Mouse (Mus musculus) lung, embryonic 16.5 days (tissue): ENCODE results near the gene Nfkb1. TPM values are rescaled to one million over a fixed set of nuclear protein-coding genes. Genes with fewer than 3 reads are reported as not detected.
A peak's percentile ranks its signal among the peaks of the same experiment; 100 is the strongest.

Experiments
- ATAC-seq: fragments of 200-750 bp; cut with Nextera tagmentation; 2 replicates; pipeline ENCODE4 v1.8.0; 2017; ENCODE audit warnings: low read depth, mild to moderate bottlenecking, moderate library complexity
- H3K27ac ChIP-seq: fragments of 300-500 bp; sonication (generic); 2 replicates; pipeline ENCODE4 v1.5.1; 2014; ENCODE audit warnings: mild to moderate bottlenecking, control low read depth, low read length
- H3K27me3 ChIP-seq: fragments of 300-500 bp; sonication (generic); 2 replicates; pipeline ENCODE4 v1.6.1; 2014; ENCODE audit warnings: low read depth, low read length, mixed read lengths; ENCODE audit not compliant: control insufficient read depth, insufficient read depth
- H3K36me3 ChIP-seq: fragments of 300-500 bp; sonication (generic); 2 replicates; pipeline ENCODE4 v1.6.1; 2014; ENCODE audit warnings: low read length; ENCODE audit not compliant: control insufficient read depth, insufficient read depth
- H3K4me1 ChIP-seq: fragments of 300-500 bp; sonication (generic); replicated peaks from 2 replicates; pipeline ENCODE4 v1.6.1; 2014; ENCODE audit warnings: low read length, mixed read lengths; ENCODE audit not compliant: control insufficient read depth, insufficient read depth
- H3K4me2 ChIP-seq: fragments of 300-500 bp; sonication (generic); 2 replicates; pipeline ENCODE4 v1.6.1; 2014; ENCODE audit warnings: low read depth, low read length, control low read depth
- H3K4me3 ChIP-seq: fragments of 300-500 bp; sonication (generic); 2 replicates; pipeline ENCODE4 v1.5.1; 2014; ENCODE audit warnings: mild to moderate bottlenecking, low read length, control low read depth
- H3K9ac ChIP-seq: fragments of 300-500 bp; sonication (generic); 2 replicates; pipeline ENCODE4 v1.6.1; 2014; ENCODE audit warnings: low read length, control low read depth
- H3K9me3 ChIP-seq: fragments of 300-500 bp; sonication (generic); 2 replicates; pipeline ENCODE4 v1.6.1; 2016; ENCODE audit warnings: low read length; ENCODE audit not compliant: control insufficient read depth
- WGBS: fragments of 180-500 bp; shearing (Covaris S2); extraction: QIAGEN DNeasy Blood & Tissue Kit; methylation state at CpG from one replicate; pipeline ENCODE4 v1.1.7; 2014; 5-methylcytosine and 5-hydroxymethylcytosine counted together
- polyA plus RNA-seq: library from polyadenylated mRNA; unstranded; fragments of >200 nt; fragmentation: Nextera tagmentation; extraction: Ambion mirVana; gene quantifications from 2 replicates; pipeline ENCODE4 v1.2.1, GENCODE M21; 2015

Gene Nfkb1
- polyA plus RNA-seq, 1 experiment from 2014 or later = 26.8 TPM

GRCm38 (mm10) chr3:135607660-135608473 lies 83.5 kb downstream of the Nfkb1 start:
- Histone ChIP-seq H3K4me2 (peak overlapping the region; percentile 37), H3K27ac (peak overlapping the region; percentile 63), H3K27me3 (no peaks in the 10 kb centered on the region), H3K4me1 (peaks cover 27% of the 10 kb centered on the region), H3K4me3 (peak overlapping the region; percentile 28), H3K36me3 (peaks cover 26% of the 10 kb centered on the region), H3K9ac (no peak overlapping the region; the same call in 1 of the 2 replicates), H3K9me3 (no peaks in the 10 kb centered on the region)
- WGBS = 68% methylated on average over 24 of the region's 24 CpGs
- no peak for ATAC-seq

GRCm38 (mm10) chr3:135607021-135607420 lies 84.3 kb downstream of the Nfkb1 start:
- peaks cover 24% of the 10 kb centered on the region for H3K36me3 ChIP-seq
- H3K9me3 ChIP-seq = no peaks in the 10 kb centered on the region
- H3K4me1 ChIP-seq = peaks cover 27% of the 10 kb centered on the region
- H3K27ac ChIP-seq = 0 out of 2 replicates have a peak overlapping the region, but pooled peaks have one; percentile 60
- no peak overlapping the region for H3K4me3 ChIP-seq
- H3K4me2 ChIP-seq = peak overlapping the region; percentile 37; the same call in 1 of the 2 replicates
- WGBS = 57% methylated on average over 9 of the region's 9 CpGs
- H3K27me3 ChIP-seq = no peaks in the 10 kb centered on the region
- no peak overlapping the region for H3K9ac ChIP-seq
- ATAC-seq = no peak

- no peak overlapping the region for H3K4me2 ChIP-seq
- peaks cover 24% of the 10 kb centered on the region for H3K36me3 ChIP-seq
- H3K9ac ChIP-seq = no peak overlapping the region
- H3K27me3 ChIP-seq = no peaks in the 10 kb centered on the region
- peaks cover 27% of the 10 kb centered on the region for H3K4me1 ChIP-seq
- WGBS = 83% methylated on average over 8 of the region's 8 CpGs
- ATAC-seq = no peak
- H3K9me3 ChIP-seq = no peaks in the 10 kb centered on the region
- H3K27ac ChIP-seq = no peak overlapping the region
- no peak overlapping the region for H3K4me3 ChIP-seq
These were observed 84.8 kb downstream of the Nfkb1 start for GRCm38 (mm10) chr3:135606592-135606991.

- Histone ChIP-seq H3K27ac (peak overlapping the region; percentile 81), H3K4me3 (no peak overlapping the region), H3K9ac (no peak overlapping the region), H3K36me3 (peaks cover 21% of the 10 kb centered on the region), H3K4me2 (no peak overlapping the region), H3K9me3 (no peaks in the 10 kb centered on the region), H3K27me3 (no peaks in the 10 kb centered on the region), H3K4me1 (peaks cover 27% of the 10 kb centered on the region)
- 41% methylated on average over 4 of the region's 4 CpGs for WGBS
- ATAC-seq = peak; percentile 51
These were observed 85.9 kb downstream of the Nfkb1 start for GRCm38 (mm10) chr3:135605474-135605873.

DNA sequence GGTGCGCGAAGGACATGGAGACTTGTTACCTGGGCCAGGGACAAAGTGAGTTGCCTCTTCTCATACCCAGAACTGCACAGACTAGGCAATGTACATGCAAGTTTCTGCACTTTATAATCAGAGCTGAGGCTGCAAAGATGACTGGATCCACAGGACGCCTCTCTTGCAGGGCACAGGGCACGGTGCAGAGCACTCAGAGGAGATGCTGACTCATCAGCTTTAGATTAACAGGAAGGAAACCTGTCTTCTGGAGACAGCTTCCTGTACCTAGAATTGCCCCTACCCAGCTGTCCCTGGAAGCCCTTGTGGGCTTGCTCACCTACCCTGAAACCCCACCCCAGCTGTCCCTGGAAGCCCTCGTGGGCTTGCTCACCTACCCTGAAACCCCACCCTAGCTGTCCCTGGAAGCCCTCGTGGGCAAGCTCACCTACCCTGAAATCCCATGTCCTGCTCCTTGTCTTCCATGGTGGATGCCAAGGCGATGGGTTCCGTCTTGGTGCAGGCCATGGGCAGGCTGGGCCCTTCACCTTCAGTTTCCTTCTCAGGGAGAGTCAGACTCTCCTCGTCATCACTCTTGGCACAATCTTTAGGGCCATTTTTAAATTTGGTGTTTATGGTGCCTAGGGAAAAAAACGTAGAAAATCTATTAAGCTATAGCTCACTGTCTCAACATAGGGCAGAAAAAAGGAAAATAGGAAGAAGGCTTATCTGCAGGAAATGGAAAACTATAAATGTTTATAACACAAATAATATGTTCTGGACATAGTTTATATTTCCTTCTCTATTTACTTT lies 86.5 kb downstream of the Nfkb1 start:
- Histone ChIP-seq H3K36me3 (peaks cover 19% of the 10 kb centered on the region), H3K27ac (peak overlapping the region; percentile 94)

DNA sequence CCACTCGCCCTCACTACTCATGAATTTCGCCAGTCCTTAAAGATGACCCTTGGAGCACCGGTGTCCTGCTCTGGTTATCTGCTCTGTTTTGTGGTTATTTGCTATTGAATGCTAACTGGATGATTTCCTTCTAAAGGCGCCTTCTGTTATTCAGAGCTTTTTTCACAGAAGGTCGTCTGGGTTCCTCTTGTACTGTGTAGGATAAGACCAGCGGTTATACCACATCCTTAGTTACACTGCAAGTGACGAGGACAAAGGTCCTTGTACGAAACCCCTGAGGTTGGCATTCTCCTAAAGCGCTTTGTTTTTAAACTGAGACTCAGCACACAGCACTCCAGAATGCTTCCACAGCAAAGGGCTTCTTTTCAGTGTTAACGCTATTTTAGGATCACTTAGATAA lies 88.6 kb downstream of the Nfkb1 start:
- no peak overlapping the region for H3K4me2 ChIP-seq
- ATAC-seq = no peak
- no peaks in the 10 kb centered on the region for H3K27me3 ChIP-seq
- peaks cover 13% of the 10 kb centered on the region for H3K36me3 ChIP-seq
- no peak overlapping the region for H3K4me3 ChIP-seq
- H3K4me1 ChIP-seq = peaks cover 22% of the 10 kb centered on the region
- H3K9me3 ChIP-seq = no peaks in the 10 kb centered on the region
- 80% methylated on average over 10 of the region's 10 CpGs for WGBS
- H3K9ac ChIP-seq = no peak overlapping the region
- H3K27ac ChIP-seq = no peak overlapping the region

More for the DNA sequence above, 86.5 kb downstream of the Nfkb1 start:
- peaks cover 27% of the 10 kb centered on the region for H3K4me1 ChIP-seq
- ATAC-seq = peak; percentile 58
- H3K4me2 ChIP-seq = no peak overlapping the region
- no peak overlapping the region for H3K9ac ChIP-seq
- H3K27me3 ChIP-seq = no peaks in the 10 kb centered on the region
- no peaks in the 10 kb centered on the region for H3K9me3 ChIP-seq
- WGBS = 66% methylated on average over 10 of the region's 10 CpGs
- H3K4me3 ChIP-seq = no peak overlapping the region

- WGBS = 68% methylated on average over 3 of the region's 3 CpGs
These were observed 93.0 kb downstream of the Nfkb1 start for GRCm38 (mm10) chr3:135598355-135598754.

GRCm38 (mm10) chr3:135597014-135597413 lies 94.3 kb downstream of the Nfkb1 start:
- WGBS = 56% methylated on average over 4 of the region's 4 CpGs
- H3K27ac ChIP-seq = peak overlapping the region; percentile 92
- H3K4me3 ChIP-seq = no peak overlapping the region
- H3K9me3 ChIP-seq = no peaks in the 10 kb centered on the region
- peak; percentile 51 for ATAC-seq
- no peak overlapping the region for H3K9ac ChIP-seq
- peaks cover 21% of the 10 kb centered on the region for H3K4me1 ChIP-seq
- H3K36me3 ChIP-seq = peaks cover 9% of the 10 kb centered on the region
- no peak overlapping the region for H3K4me2 ChIP-seq
- no peaks in the 10 kb centered on the region for H3K27me3 ChIP-seq

More at GRCm38 (mm10) chr3:135598355-135598754, 93.0 kb downstream of the Nfkb1 start:
- H3K9me3 ChIP-seq = no peaks in the 10 kb centered on the region
- H3K4me2 ChIP-seq = no peak overlapping the region
- no peak overlapping the region for H3K4me3 ChIP-seq
- H3K4me1 ChIP-seq = peaks cover 21% of the 10 kb centered on the region
- no peak for ATAC-seq
- H3K27ac ChIP-seq = peak overlapping the region; percentile 63
- peaks cover 7% of the 10 kb centered on the region for H3K36me3 ChIP-seq
- no peak overlapping the region for H3K9ac ChIP-seq
- no peaks in the 10 kb centered on the region for H3K27me3 ChIP-seq
